Mouse (Mus musculus): ENCODE data around the gene Ankrd40.

The Ankrd40 gene

DNA sequence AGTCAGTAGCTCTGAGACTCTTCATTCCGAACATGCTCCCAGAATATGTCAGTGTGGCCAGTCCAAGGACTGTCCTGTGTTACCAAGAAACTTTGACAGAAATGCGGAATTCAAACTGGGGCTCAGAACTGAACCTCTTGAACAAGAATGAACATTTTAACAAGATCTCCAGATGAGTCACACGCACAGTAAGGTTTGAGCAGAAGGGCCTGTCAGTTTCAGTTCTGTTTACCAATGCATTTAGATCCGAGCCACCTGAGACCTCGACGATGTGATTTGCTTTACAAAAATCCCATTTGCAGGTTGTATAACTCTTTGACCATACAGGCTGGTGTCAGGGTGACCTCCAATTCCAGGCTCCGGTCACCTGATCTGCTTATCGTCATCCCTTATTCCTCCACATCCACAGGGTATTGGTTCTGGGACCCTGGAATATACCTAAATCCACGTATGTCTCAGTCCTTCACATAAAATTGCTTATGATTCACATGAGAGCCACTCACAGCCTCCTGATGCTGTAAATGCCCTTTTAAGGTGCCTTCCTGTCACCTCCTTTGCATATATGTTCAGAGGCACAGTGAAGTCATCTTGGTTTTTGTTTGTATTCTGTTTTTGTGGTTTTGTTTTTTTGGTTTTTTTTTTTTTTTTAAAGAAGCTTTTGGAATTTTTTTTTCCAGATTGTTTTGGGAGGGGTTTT, 27.9 kb downstream of the Ankrd40 start:
- DNase-seq = no peak

DNA sequence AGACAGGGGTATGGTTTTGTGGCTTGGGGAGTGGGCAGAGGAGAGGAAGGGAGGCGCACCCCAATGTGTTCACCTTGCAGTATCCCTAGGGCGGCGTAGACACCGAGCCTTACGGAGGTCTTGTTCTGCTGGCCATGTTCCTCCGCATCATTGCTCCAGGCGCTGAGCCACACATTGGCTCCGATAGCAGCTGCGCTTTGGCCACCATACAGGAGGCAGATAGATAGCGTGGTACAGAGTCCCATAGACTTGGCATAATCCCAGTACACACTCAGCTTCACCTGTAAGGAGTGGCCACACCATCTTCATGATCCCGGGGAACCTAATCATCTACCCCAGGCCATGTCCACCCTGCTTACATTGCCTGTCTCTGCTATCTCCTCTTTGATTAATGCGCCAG, 31.4 kb downstream of the Ankrd40 start:
- DNase-seq = no peak

DNA sequence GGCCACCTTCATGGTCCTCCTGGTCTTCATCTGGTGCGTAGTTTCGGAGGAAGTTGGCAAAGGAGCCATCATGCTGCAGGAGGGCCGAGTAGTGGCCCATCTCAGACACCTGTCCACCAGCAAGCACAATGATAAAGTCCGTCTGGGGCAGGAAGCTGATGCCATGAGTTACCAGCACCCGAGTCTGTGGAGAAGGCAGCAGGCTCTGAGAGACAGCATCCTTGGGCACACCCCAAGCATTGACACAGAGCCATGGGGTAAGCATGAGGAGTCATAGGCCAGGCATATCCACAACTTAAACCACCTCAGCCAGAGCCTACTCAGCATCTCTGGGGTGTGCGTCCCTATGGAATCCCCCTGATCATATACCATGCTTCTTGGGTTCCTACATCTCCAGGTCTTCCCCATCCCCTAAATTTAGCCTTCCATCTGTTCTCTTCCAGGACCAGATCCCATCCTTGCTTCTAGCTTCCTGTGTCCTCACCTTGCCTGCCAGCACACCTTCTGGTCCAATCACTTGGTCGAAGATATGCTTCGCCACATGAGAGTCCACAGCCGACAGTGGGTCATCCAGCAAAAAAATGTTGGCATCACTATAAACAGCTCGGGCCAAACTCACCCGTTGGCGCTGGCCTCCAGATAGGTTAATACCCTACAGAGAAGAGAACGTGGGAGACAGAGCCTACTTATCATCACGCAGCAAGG, 33.5 kb downstream of the Ankrd40 start:
- DNase-seq = no peak

DNA sequence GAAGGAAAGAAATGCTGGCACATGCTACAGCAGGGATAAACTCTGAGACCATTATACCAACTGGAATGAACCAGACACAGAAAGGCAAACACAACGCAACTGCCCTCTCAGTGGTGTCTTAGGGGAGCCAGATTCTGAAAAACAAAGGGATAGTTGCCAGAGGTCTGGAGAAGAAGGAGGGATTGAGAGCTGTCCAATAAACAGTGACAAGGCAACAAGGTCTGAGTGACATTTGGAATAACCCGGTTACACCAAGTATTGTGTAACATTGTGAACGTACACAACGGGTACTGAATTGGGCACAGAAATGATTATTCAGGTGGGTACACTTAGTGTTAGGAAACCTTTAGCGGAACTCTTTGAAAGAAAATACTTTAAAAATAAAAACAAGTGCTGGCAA, 34.3 kb downstream of the Ankrd40 start:
- no peak for DNase-seq

DNA sequence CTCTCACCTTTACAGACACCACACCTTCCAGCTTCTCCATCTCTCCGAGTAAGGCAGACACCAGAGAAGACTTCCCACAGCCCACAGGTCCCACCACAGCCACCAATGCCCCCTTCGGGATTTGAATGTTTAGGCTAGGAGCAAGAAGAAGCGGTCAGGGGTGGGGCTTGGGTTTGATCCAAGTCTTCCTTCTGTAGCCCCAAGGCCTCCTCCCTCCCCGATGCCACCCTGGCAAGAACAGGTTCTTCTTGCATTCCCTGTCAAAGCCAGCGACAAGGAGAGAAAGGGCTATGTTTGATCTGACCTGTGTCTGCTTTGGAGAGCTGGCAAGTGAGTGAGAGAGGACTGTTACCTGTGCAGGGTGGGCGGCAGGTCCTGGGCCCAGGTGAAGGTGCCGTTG, 35.9 kb downstream of the Ankrd40 start:
- no peak for DNase-seq

DNA sequence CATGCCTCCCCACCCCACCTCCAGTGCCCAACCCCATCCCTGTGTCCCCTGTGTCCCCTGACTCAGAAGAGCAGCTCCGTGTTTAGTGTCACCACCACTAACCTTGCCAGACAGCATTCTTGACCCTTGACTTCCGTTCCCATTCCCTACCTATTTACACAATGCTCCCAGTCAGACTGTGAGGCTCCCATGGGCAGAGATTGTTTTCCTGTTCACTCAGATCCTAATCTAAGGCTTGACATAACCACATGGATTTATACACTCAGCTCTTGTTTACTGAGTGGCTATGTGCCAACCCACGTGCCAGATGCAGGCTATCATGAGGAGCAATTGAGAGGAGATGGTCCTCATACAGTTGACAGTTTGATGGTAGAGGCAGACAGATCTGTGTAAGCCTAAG, 37.5 kb downstream of the Ankrd40 start:
- no peak for DNase-seq

DNA sequence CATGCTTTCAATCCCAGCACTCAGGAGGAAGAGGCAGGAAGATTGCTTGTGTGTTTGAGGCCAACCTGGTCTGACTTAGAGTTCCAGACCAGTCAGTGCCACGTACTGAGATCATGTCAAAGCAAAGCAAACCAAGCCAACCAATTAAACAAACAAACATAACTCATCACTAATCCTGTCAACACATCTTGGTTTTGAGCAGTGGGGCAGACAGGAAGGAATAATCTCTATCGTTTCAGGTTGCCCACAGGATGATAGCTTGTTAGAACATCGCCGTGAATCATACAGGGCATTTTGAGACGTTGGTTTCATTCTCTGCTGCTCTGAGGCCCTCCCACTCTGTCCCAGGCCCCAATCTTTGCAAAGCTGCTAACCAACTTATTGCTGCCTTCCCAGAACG, 42.2 kb downstream of the Ankrd40 start:
- no peak for DNase-seq

DNA sequence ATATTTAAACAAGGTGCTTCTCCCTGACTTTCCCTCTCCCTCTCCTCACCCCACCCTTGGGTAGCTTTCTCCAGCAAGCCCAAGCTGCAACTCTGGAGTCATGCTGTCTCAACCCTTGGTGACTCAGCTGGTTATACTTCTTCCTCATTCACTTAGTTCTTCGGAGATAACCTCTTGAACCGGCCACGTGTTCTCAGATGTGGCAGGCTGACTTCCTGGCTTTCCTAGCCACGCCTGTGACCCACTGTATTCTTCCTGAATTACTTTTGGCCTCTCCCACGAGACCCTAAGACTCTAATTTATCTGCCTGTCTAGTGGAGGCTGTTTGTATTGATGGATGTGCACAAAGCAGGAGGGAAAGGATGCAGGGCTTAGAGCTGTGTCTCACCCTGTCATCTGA, 43.0 kb downstream of the Ankrd40 start:
- no peak for DNase-seq

DNA sequence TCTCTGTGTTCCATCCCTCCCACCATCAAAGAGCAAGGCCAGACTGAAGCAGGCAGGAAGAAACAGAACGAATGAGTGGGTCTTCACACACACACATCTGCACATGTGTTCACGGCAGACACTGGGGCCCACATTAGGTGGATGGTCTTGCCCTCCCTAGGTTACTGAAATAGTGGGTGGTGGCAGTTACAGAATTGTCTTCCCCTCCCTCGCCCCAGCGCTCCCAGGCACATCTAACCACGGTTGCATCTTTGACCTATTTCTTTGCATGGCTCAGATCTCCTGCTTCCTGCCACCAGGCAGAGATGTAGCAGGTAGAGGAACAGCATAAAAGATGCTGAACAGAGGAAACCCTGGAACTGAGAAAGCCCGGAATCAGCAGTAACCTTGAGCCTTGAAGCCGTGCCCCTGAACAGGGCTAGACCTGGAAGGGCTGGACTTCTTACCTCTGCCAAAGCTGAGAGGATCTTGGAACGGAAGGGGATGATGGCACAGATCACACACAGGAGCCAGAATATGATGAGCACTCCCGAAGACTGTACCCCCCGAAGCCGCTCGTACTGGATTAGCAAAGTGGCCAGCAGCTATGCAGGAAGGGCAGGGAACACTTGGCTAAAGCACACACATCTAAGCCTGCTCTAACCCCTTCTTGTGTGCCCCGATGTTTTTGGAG, 46.6 kb downstream of the Ankrd40 start:
- no peak for DNase-seq

DNA sequence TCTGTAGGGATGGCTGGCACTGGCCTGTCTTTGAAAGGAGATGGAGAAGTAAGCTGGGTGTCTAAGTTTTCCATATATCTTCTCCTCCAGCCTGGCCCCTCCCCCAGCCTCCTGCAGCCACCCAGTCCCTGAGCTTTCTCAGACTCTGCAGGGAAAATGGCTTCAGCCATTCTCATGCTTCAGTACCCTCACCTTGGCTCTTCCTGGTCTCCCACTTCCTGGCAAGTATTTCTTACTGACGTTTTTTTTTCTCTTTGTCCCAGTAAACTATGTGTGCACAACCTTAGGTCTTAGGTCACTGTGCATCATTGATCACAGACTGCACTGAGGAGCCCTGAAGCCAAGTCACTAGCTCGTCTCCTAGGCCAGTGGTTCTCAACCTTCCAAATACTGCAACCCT, 51.3 kb downstream of the Ankrd40 start:
- no peak for DNase-seq

DNA sequence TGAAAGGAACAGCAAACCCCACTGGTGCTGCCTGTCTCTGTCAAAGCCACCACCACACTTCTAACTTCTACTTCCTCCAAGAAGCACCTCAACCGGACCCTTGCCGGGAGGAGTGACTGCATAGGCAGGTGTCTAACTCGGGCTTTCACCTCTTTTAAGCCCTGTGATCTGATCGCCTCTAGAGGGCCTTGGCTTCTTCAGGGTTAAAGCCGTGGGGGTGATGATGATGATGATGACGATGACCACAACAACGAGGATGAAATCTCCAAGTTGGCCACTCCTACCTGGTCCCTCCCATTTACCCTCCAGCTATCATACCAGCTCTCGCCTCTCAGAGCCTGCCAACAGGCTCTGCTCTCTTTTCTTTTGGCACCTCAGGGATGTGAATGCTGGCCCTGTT, 51.9 kb downstream of the Ankrd40 start:
- no peak for DNase-seq

DNA sequence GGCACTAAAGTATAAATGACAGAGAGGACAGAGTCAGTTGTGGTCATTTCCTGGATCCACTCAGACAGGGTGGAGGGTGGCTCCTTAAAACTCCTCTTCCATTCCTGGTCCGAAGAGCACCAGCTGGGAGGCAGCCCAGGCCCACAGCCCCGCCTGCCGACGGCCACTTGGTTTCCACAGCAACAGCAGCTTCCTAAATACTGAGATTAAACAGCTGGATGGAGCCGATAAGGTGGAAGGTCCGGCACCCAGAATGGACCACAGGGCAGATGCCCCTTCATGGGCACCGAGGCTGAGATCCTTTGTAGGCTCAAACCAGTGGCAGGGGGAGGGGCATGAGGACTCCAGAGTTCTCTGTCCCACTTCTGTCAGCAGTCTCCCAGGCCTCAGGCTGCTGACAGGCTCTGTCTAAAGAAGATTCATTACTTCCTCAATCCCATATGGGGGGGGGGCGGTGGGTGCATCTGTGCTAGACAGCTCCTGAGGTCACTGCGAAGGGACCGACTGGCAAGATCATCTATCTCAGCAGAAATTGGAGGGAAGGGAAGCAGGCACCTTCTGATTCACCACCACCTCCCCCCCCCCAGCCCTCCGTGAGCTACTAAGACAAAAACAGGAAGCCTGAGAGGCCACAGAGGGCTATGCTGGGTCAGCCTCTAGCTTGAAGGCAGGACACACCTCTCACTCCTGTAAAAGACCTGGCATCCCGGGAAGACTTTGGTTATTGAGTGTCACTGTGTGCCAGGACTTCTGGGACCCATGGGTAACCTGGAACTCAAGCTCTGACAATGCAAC, 58.4 kb downstream of the Ankrd40 start:
- peak; percentile 72 for DNase-seq

DNA sequence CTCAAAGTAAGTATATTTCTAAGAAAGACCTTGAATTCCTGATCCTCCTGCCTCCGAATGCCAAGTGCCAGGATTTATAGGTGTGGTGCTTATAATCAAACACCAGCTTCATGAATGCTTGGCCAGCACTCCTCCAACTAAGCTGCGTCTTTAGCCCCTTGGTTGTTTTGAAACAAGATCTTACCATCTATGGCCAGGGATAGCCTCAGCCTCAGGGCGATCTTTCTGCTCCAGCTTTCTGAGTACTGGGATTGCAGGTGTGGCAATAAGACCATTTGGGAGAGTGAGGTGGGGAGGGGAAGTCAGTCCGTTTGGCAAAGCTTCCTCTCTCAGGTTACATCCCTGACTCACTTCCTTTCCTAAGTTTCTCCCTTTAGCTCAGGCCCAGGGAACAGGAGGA, 60.0 kb downstream of the Ankrd40 start:
- DNase-seq = no peak

DNA sequence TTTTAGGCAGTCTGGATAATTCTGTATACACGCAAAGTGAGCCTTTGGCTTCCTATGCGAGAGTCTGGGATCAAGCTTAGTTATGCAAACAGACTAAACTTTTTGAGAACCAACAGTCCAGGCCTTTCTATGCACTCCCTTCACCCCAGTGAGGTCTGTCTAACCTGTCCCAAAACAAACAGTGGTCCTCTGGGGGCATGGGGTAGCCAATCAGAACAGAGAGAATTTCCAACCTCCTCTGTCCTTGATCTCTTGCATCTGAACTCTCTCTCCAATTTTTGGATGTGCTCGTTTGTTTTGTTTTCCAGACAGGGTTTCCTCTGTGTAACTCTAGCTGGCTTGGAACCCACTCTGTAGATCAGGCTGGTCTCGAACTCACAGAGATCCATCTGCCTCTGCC, 61.2 kb downstream of the Ankrd40 start:
- no peak for DNase-seq

DNA sequence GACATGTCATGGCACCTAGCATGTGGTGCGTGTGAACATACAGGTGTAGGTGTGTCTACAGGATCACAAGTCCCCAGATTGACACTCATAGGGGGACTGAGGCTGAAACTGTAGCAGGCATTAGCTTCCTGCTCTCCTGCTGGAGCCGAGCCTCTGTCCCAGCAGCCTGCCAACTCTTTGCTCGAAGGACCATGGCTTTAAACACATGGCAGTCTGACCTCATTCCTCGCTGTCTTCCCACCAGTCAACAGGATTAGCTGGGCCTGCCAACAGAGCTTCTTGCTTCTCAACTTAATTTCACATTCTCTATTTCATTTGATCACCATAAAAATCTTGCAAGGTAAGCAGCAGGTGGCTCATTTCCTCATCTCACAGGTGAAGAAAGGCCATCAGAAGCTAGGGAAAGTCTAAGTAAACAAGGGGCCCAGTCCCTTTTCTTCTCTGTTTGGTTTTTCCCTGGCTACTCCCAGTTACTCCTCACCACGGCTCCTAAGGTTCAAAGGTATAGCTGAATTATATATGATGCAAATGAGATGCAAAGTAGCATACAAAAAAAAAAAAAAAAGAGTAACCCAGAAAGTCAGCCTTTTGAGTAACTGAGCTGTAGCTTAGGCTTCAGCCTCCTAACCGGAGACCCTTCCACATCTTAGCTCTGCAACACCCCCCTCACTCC, 62.1 kb downstream of the Ankrd40 start:
- no peak for DNase-seq

DNA sequence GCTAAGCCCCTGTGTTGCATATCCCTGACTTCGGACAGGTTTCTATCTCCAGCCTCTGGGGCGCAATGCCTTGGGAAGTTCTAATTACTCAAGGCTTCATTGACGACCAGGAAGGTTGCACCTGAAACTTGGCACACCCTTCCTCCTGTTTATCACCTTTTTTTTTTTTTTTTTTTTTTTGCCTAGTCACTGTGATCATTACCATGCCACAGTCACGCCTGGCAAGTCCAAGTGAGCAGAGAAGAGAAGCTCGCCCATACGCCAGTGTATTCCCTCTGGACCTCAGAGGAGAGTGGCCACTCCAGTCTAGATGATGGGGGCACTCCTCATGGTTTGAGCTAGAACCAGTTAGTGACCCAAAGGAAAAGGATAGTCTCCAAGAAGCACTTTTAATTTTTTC, 63.0 kb downstream of the Ankrd40 start:
- no peak for DNase-seq
